Mouse (Mus musculus) adrenal gland, postnatal 10 days (tissue): ENCODE results near the gene Nrn1. TPM values are rescaled to one million over a fixed set of nuclear protein-coding genes. Genes with fewer than 3 reads are reported as not detected.

Experiments
- DNase-seq: peaks from one replicate; pipeline ENCODE4 v3.0.0; 2021; ENCODE audit warnings: mixed read lengths
- long read RNA-seq, 2 experiments: library from polyadenylated mRNA; stranded (forward); transcript quantifications; one replicate each; pipeline ENCODE4 v2.0.0; 2021
- total RNA-seq, 2 experiments: library from RNA; stranded (reverse); gene quantifications; 2 replicates each; pipeline ENCODE4 v1.2.3; 2021

Nrn1 gene
- 10 to 100 TPM; 21.9 to 41.4 TPM for total RNA-seq
- long read RNA-seq, experiment 1, transcript Nrn1-201 (3 exons, 1,619 nt) = major isoform, 24 of 37 reads
- long read RNA-seq, experiment 1, partial matches to known transcripts = 0 of 37 reads
- long read RNA-seq, experiment 1, other reads (novel, unspliced or antisense) = 12 of 37 reads
- long read RNA-seq, experiment 2, transcript Nrn1-201 (3 exons, 1,619 nt) = major isoform, 5 of 6 reads
- long read RNA-seq, experiment 2, partial matches to known transcripts = 0 of 6 reads
- long read RNA-seq, experiment 2, other reads (novel, unspliced or antisense) = 1 of 6 reads

DNA sequence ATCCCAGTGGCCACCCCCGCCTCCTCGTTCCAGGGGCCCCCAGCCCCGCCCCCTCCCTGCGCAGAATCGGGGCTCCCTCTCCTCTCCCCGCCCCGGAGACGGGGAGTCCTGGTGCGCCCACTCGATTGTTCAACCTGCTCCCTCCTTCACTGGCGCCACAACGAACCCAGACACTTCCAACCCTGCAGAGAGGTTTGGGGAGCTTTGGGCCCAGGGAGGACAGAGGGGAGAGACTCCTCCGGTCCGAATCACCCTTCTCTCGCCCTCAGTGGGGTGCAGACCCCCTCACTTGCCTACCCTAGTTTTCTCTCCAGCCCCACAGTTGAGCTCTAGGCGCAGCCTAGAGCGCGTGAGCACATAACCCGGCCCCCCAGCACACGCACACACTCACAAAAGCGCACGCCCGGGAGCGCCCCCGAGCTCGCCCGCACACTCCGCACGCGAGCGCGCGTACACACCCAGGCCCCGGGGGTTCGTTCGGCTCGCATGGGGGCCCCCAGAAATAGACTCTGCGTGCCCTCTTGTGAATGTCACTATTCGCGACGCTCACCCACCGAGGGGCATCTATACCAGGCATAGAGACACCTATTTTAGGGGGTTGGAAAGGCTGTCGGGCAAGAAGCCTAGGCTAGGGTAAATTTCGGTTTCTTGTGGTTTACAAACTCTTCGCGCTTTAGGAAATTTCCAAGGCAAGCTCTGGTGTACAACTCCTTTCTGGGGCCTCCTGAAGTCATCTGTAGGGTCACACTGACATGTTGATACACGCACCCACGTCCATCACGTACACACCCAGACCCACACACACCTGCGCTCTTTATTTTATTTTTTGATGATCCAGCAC is at the start of gene Nrn1:
Gene Nrn1 (minus strand): TSS at position 401 of the 841 bp plus-strand sequence.
- peak; percentile 19 for DNase-seq

- DNase-seq = no peak
Observed at GRCm38 (mm10) chr13:36779626-36780025, 44.7 kb upstream of the Nrn1 start.

DNA sequence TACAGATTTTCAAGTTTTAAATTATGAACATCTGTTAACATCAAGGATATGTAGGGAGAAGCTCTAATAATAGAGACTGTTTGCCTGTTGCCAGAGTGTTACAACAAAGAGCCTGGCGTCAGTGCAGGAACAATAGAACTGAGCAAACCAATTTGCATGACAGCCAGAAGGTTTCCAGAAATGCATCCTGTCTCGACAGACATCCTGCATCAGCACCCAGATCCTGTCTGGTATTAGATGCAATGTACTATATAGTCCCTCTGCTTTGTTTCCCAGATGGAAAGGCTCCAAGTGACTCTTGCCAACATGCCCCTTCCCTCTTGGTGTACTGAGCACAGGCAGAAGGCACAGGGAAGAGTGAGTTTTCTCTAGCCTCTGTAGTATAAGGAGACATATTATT is 31.9 kb upstream of the Nrn1 start:
- DNase-seq = no peak

GRCm38 (mm10) chr13:36751861-36752260 is 16.9 kb upstream of the Nrn1 start:
- no peak for DNase-seq

DNA sequence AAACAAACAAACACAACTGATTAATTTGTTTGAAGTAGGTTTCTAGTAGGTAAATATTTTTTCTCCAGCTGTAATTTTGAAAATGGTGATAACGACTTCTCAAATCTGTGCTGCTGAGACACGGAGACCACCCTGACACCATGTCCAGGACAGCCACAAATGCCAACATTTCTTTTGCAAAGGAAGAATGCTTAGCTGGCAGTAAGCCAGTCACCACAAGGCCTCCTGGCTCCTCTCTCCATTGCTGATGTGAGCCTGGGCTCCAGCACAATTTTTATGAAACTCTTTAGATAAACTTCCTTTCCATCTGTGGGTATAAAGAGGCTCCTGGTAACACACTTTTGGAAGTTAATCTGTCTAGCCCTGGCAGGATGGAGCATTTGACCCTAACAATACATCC is 15.1 kb upstream of the Nrn1 start:
- peak; percentile 34 for DNase-seq

GRCm38 (mm10) chr13:36736619-36736996 is 1.7 kb upstream of the Nrn1 start:
- no peak for DNase-seq

GRCm38 (mm10) chr13:36735901-36736618 is 1.1 kb upstream of the Nrn1 start:
- DNase-seq = peak; percentile 59

- DNase-seq = peak; percentile 14
Observed at GRCm38 (mm10) chr13:36733989-36734690, 791 bp downstream of the Nrn1 start.

DNA sequence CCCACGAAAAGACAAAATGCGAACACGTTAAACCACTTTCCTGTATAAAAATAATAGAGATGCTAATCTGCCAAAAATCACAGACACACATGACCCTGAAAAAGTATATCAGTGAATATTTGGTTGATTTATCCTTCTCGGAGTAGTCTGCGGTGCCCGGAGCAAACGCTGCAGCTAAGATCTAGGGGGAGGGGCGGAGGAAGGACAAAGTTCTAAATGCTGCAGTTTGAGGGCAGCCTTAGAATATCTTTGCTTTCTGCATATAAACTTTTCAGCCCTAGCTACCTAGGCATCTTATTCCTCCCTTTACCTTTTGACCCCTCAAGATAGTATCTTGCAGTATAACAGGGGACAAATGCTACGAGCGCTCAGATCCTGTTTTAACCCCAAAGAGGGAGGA is 1.4 kb downstream of the Nrn1 start:
- no peak for DNase-seq

DNA sequence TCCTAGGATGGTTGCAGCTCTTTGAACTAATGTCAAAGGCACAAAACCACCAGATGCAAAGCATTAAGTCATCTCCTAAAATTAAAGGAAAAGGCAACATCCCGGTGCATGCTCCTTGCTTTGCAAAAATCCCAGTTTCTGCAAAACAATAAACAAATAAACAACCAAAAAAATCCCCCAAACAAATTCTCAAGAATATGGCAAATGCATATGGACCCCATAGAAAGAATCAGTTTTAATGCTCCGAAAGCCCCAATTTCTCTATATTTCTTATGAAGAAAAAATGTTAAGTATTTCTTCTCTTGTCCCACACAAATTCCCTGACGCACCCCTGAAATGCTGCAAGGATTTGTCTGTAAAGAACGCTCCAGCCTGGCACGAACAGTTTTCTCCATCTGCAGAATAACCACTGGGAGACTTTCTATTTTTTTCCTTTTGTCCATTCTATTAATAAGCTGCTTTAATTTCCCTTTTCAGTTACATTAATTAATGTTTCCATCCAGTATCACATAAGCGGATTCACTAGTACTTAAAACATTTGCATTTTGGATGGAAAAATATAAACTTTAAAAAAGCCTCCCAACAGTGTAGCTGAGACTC is 1.9 kb downstream of the Nrn1 start:
- no peak for DNase-seq

DNA sequence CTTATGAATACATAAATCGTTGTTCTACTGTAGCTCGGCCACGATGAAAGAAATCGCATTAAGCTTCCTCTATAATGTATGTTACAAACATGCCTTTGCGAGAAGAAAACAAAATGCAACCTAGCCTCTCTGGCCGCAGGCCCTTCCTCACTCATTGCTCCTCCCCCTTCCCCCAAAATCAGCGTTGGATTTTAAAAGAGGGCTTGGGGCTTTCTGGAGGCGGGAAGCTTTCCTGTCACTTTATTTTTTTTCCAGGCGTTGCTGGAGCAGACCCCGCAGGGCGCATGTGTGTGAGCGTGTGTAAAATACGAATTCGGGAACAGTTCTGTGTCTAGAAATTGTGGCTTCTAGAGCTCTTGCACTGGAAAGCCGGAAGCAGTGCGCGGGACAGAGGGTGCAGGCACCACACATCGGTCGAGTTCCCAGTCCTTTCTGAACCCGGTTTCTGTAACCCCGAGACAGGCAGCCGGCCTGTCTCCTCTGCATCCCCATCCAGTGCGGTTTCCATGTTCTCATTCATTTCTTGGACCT is 2.9 kb downstream of the Nrn1 start:
- DNase-seq = peak; percentile 16

- DNase-seq = peak; percentile 41
Observed at GRCm38 (mm10) chr13:36731016-36731930, 3.7 kb downstream of the Nrn1 start.

GRCm38 (mm10) chr13:36730341-36730761 is 4.6 kb downstream of the Nrn1 start:
- DNase-seq = no peak

GRCm38 (mm10) chr13:36729731-36730340 is 5.1 kb downstream of the Nrn1 start:
- no peak for DNase-seq

GRCm38 (mm10) chr13:36728509-36728908 is 6.4 kb downstream of the Nrn1 start:
- no peak for DNase-seq

- no peak for DNase-seq
Observed at GRCm38 (mm10) chr13:36727779-36728470, 7.0 kb downstream of the Nrn1 start.

- peak; percentile 14 for DNase-seq
Observed at GRCm38 (mm10) chr13:36726951-36727778, 7.8 kb downstream of the Nrn1 start.

GRCm38 (mm10) chr13:36726551-36726950 is 8.4 kb downstream of the Nrn1 start:
- DNase-seq = peak; percentile 9
